Mouse (Mus musculus): ENCODE measurements at regions not wholly inside any gene's neighbourhood (a gene's known extent, or its start where the extent isn't known, plus 50 kb on each side); places are given as distances from the start of the nearest gene placed in this dataset.

DNA sequence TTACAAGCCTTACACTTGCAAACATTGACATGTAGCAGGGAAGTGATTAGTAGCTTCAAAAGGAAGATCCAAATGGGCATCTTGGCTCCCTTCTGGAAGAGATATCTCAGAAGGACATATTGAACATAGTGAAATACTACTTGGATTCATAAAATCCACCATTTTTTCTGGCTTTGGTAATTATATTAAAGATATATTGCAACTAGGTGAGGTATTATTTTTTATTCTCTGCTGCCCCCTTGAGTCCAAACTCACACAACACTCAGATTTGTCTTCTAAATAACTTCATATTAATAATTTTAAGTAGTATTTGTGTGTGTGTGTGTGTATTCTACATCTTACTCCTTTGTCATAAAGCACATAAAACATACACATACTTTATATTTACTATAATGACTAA is 588.5 kb downstream of the 4930447F04Rik start:
- TF ChIP-seq CTCF (IDR thresholded peaks at IDR 0.05 in 2 of 3, conservative IDR thresholded peaks at IDR 0.05 in 1 of 3; ENCODE audit: control insufficient read depth in 1 of 3, insufficient read depth in 1 of 3, low read depth in 2 of 3, low read length in 3 of 3, poor library complexity in 1 of 3, severe bottlenecking in 1 of 3) (peak in 1 of 3 experiments; percentile 20; a peak in 1 of 6 replicates), RAD21 (IDR thresholded peaks at IDR 0.05; ENCODE audit: low read depth, low read length) (peak; percentile 47), HCFC1 (IDR thresholded peaks at IDR 0.05; ENCODE audit: low read depth, low read length) (no peak), MAFK (IDR thresholded peaks at IDR 0.05; ENCODE audit: borderline replicate concordance, low read depth, low read length) (no peak)
- H3K27ac ChIP-seq (ENCODE audit: control insufficient read depth, low read depth, low read length), result no peak overlapping the region
- DNase-seq (ENCODE audit: low read depth, low spot score), result peak; percentile 8
- H3K36me3 ChIP-seq (ENCODE audit: control insufficient read depth in 1 of 2, insufficient read depth in 2 of 2, low read length in 2 of 2), result no peaks in the 10 kb centered on the region
- no peaks in the 10 kb centered on the region for H3K27me3 ChIP-seq (ENCODE audit: control insufficient read depth in 1 of 2, insufficient read depth in 2 of 2, low read length in 2 of 2)
- H3K4me3 ChIP-seq (ENCODE audit: control insufficient read depth in 1 of 2, insufficient read depth in 1 of 2, low read depth in 2 of 2, low read length in 2 of 2), result no peak overlapping the region
- H3K4me1 ChIP-seq (ENCODE audit: control insufficient read depth in 1 of 2, insufficient read depth in 2 of 2, low read length in 2 of 2), result no peaks in the 10 kb centered on the region
- no peaks in the 10 kb centered on the region for H3K79me2 ChIP-seq (ENCODE audit: control insufficient read depth, insufficient read depth, low read length, poor library complexity)
- no peaks in the 10 kb centered on the region for H3K9me3 ChIP-seq (replicated peaks; ENCODE audit: insufficient read depth, low read length)
- H3K9ac ChIP-seq (ENCODE audit: control insufficient read depth, low read depth, low read length, poor library complexity, severe bottlenecking), result no peak overlapping the region
